Mouse (Mus musculus) layer of hippocampus, postnatal 36 days (tissue): ENCODE measurements around the gene Slc4a4. TPM values are rescaled to one million over a fixed set of nuclear protein-coding genes. Genes with fewer than 3 reads are reported as not detected.
A peak's percentile ranks its signal among the peaks of the same experiment; 100 is the strongest.

Source experiments
- DNase-seq, 2 experiments: peaks; one replicate each; pipeline ENCODE4 v3.0.0; 2022
- total RNA-seq, 2 experiments: library from RNA; stranded (reverse); gene quantifications; 2 replicates each; pipeline ENCODE4 v1.2.3; 2021

The Slc4a4 gene
- total RNA-seq = 100 to 1,000 TPM; 138 to 164 TPM

- DNase-seq = peak; percentile 24 to 36
Measured at GRCm38 (mm10) chr5:88886668-88887555, at the start of gene Slc4a4. TSS of gene Slc4a4 (plus strand) at chr5:88886818.

DNA sequence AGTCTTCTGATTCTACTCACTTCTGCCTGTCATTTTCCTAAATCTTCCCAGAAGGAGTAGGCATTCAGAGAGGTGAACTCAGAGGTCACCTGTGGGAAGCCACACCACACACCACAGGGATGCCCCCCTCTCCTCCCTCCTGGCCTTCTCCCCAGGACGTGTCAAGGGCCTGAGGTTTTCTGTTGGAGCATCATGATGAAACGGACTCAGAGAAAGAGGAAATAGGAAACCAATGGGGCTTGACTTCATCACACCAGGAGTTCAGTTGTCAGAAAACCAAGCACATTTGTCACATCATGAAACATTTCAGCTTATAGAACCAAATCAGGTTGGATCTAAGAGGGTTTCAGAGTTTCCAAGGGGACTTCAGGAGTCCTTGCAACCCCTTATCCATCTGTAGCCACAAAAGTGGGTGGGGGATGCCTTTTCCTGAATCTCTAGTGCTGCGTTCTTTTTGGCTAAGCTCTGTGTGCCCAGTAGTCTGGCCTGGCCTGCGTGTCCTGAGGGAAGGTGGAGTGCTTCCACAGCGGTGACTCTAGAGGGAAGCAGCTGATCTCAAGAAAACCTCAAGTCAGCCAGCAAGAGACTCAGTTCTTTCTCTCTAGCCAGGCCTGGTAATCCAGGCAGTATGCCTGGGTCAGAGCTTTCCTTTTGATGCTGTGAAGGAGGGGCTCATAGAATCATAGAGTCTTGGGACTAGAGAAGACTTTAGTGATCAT, 46.4 kb upstream of the Slc4a4 start:
- DNase-seq = no peak

DNA sequence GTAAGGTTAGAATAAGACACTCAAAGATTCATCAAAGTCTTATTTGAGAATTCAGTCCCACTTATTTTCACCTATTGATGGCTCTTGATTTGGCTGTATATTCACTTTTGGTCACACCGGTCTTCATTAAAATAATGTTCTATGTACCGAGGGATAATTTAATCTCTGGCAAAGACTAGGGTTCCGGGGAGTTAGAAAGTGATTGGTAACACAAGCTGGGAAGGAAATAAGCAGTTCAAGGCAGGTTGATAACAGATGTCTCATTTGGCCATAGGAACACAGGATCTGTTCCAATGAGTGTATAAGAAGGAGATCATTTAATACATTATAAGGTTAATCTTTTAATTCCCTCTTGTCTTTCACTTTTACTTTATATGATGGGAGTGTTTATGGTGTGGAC, 29.3 kb upstream of the Slc4a4 start:
- DNase-seq = no peak

DNA sequence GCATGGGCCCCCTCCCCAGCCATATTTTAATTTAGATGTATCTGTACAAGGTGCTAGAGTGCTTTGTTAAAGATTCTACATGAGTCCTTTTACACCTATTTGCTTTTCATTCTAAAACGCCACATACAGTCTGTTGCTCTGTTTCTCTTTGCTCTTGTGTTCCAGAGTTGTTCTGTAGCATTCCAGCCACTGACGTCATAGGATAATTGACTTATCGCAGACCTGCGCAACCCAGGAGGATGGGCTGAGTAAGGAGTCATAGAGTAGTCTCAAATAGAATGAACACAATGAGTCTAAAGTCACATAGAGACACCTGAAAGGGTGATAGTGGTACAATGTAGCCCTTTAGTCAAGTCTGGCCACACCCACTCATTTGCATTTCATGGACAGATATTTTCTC, 28.8 kb upstream of the Slc4a4 start:
- DNase-seq = no peak

DNA sequence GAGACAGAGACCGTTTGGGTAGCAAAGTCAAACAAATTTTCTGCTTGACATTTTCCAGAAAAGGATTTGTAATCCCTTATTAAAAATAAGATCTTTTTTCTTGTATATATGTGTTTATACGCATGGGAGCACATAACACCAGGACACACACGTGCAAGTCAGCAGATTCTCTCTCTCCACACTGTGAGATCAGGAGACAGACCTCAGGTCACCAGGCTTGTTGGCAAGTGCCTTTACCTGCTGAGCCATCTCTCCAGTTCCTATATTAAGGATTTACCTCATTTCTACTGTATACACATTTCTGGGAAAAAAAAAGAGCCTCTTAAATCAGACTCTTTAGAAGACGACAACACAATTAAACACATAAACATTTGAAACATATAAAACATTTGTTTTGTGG, 28.4 kb upstream of the Slc4a4 start:
- no peak for DNase-seq

DNA sequence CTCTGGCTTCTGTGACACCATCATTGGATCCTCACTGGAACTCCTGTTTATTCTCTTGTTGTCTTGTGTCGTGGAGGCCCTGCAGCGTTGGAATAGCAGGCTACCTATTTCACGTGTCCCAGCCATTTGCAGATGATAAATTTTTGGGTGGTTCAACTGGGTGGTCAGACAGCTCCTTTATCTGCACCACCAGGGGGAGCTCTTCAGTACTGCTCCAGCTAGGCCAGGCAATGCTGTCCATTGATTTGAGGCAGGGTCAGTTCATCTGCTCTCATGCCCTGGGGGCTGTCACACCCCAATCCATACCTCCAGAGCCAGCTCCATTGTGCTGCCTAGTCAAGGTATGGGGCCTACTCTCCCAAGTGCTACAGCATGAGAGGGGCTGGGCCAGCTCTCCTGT, 24.5 kb upstream of the Slc4a4 start:
- DNase-seq = no peak

- DNase-seq = no peak
Measured at GRCm38 (mm10) chr5:88862794-88863193, 23.8 kb upstream of the Slc4a4 start.

- peak; percentile 20 to 27 for DNase-seq
Measured at GRCm38 (mm10) chr5:88884101-88884500, 2.5 kb upstream of the Slc4a4 start.

- no peak for DNase-seq
Measured at GRCm38 (mm10) chr5:88885503-88885902, 1.1 kb upstream of the Slc4a4 start.

GRCm38 (mm10) chr5:88885944-88886343, 674 bp upstream of the Slc4a4 start:
- no peak for DNase-seq

- DNase-seq = no peak
Measured at GRCm38 (mm10) chr5:88886349-88886667, 310 bp upstream of the Slc4a4 start.

GRCm38 (mm10) chr5:88887556-88888412, 1.2 kb downstream of the Slc4a4 start:
- DNase-seq = peak in 1 of 2 experiments; percentile 23

DNA sequence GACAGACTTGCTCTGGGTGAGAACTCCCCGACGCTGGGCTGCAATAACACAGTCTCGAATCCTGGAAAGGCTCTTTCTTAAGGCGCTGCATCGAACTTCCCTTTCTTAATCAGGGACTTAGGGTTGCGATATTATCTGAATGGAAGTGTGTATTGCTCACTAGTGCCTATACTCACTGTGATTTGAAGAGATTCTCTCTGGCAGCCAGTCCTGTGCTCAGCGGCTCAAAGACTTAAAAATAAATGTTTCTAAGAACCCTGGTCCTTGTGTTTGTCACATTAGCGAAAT, 1.7 kb downstream of the Slc4a4 start:
- no peak for DNase-seq

- no peak for DNase-seq
Measured at GRCm38 (mm10) chr5:88889326-88889725, 2.7 kb downstream of the Slc4a4 start.

DNA sequence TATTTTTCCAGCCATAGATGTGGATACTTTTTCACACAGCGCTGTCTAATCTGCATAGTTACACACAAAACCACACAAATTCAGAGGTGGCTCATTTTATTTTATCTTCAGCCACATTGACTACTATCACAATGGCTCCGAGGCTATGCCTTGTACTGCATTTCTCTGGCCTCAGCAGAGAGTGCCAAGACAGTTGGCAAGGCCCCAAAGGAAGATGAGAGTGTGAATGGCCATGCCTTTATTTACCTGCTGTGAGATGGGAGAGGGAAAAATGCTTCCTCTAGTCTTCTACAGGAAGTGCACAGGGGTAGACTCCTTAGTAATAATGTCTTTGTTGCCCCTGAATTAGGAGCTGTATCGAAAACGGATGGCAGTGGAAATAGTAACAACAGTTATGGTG, 3.5 kb downstream of the Slc4a4 start:
- DNase-seq = no peak

DNA sequence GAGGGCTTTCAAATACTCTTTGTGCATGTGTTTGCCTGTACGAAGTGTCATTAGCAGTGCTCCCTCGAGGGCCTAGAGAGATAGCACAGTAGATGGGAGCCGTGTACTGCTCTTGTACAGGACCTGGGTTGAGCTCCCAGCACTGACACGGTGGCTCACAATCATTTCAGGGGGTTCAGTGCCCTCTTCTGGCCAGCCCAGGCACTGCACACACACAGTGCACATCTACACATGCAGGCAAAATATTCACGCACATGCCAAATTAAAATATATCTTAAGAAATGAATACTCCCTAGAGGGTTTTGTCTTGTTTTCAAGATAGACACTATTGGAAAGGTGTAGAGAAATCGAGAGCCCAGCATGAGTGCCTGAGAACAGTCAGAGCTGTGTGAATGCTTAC, 10.0 kb downstream of the Slc4a4 start:
- DNase-seq = no peak

GRCm38 (mm10) chr5:88903111-88903510, 16.5 kb downstream of the Slc4a4 start:
- DNase-seq = no peak

DNA sequence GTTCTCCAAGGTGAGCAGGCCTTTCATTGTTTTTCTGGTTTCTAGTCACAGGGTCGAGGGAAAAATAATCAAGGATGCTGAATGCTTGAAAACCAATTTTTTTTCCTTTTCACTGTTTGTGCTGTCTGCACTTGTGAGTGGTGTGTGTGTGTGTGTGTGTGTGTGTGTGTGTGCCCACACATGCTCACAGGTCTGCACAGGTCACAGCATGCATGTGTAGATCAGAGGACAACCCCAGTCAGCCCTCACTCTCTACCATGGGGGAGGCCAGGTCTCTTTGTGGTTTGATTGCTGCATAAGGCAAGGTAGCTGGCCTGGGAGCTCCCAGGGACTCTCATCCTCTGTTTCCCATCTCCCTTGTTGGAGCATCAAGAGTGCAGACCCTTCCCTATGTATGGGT, 16.9 kb downstream of the Slc4a4 start:
- no peak for DNase-seq

GRCm38 (mm10) chr5:88904841-88905240, 18.2 kb downstream of the Slc4a4 start:
- no peak for DNase-seq

- DNase-seq = no peak
Measured at GRCm38 (mm10) chr5:88907615-88908014, 21.0 kb downstream of the Slc4a4 start.

DNA sequence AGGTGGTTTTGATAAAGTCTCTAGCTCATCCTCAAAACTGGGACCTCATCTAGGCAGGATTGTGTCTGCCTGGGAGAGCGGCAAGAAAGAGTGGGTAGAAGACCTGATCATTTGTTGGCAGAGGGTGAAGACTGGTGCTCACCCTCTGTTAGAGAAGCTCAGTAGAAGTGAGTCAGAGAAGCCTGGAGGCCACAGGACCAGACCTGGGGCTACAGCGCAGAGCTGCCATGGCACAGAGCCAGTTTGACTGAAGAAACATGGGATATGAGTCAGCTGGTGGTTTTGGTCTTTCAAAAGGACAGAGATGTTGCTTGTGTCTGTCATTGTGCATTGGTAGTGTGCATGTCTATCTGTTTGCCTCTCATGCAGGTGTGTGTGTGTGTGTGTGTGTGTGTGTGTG, 26.0 kb downstream of the Slc4a4 start:
- no peak for DNase-seq

DNA sequence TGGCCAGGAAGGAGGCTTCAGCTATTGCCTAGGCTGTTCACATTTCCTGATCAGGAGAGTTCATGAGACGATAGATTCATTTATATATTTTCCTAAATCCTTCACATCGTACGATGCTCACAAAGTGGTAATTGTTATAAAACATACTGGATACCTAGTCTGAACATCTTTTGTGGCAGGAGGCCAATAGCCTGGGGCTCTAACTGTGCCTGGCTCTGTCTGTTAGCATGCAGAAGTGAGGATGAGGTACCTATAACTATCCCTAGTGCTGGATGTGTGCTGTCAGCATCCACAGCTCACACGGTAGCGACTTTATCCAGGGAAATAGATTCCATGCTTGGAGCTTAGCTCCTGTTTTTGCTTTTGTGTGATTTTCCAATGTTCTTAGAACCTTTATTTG, 28.5 kb downstream of the Slc4a4 start:
- no peak for DNase-seq

- no peak for DNase-seq
Measured at GRCm38 (mm10) chr5:88916501-88916971, 29.9 kb downstream of the Slc4a4 start.
